Mouse (Mus musculus) thymus, adult 2 months (tissue): Measurements from ENCODE around the gene D3Ertd751e. TPM values are rescaled to one million over a fixed set of nuclear protein-coding genes. Genes with fewer than 3 reads are reported as not detected.

Source experiments
- DNase-seq: peaks from one replicate; pipeline ENCODE4 v3.0.0; 2021
- H3K27ac ChIP-seq: fragments of 200-500 bp; 2 replicates; pipeline ENCODE4 v1.5.1; 2012; ENCODE audit warnings: low read length, control low read depth; ENCODE audit not compliant: control insufficient read depth, insufficient read depth
- H3K27me3 ChIP-seq: fragments of 200-500 bp; 2 replicates; pipeline ENCODE4 v1.6.1; 2012; ENCODE audit warnings: mild to moderate bottlenecking, low read length, moderate library complexity, mixed read lengths; ENCODE audit not compliant: control insufficient read depth, insufficient read depth
- H3K36me3 ChIP-seq: fragments of 200-500 bp; 2 replicates; pipeline ENCODE4 v1.6.1; 2012; ENCODE audit warnings: mild to moderate bottlenecking, low read length, moderate library complexity; ENCODE audit not compliant: control insufficient read depth, insufficient read depth
- H3K4me1 ChIP-seq: fragments of 200-500 bp; replicated peaks from 2 replicates; pipeline ENCODE4 v1.6.1; 2012; ENCODE audit warnings: low read length; ENCODE audit not compliant: control insufficient read depth, insufficient read depth
- H3K4me3 ChIP-seq: fragments of 200-500 bp; 2 replicates; pipeline ENCODE4 v1.5.1; 2012; ENCODE audit warnings: mild to moderate bottlenecking, low read length, control low read depth, moderate library complexity; ENCODE audit not compliant: control insufficient read depth, insufficient read depth
- CTCF ChIP-seq: fragments of 200-500 bp; IDR thresholded peaks from 2 replicates; pipeline ENCODE4 v1.5.1; 2012; ENCODE audit warnings: mild to moderate bottlenecking, control low read depth, low read length, moderate library complexity, borderline replicate concordance; ENCODE audit not compliant: control insufficient read depth, poor library complexity, insufficient read depth; ENCODE audit errors: extremely low read depth
- POLR2A ChIP-seq: fragments of 200-500 bp; IDR thresholded peaks from 2 replicates; pipeline ENCODE4 v1.6.1; 2012; ENCODE audit warnings: mild to moderate bottlenecking, low read length, control low read depth, moderate library complexity; ENCODE audit not compliant: control insufficient read depth, poor library complexity, insufficient read depth; ENCODE audit errors: extremely low read depth
- WGBS: fragments of 180-500 bp; shearing (Covaris S2); methylation state at CpG from one replicate; pipeline ENCODE4 v1.1.7; 2018; 5-methylcytosine and 5-hydroxymethylcytosine counted together
- polyA plus RNA-seq: library from polyadenylated mRNA; depleted of rRNA; stranded (reverse); fragments of >200 nt; gene quantifications from 2 replicates; pipeline ENCODE4 v1.2.3, GENCODE M21; 2012; rRNA removed

The D3Ertd751e gene
- 1.0 and 1.3 TPM in 2 replicates for polyA plus RNA-seq

- no peaks in the 10 kb centered on the region for H3K4me1 ChIP-seq
- peak; percentile 72; the same call in 1 of the 2 replicates for TF ChIP-seq POLR2A
- peak; percentile 62; the same call in 1 of the 2 replicates for TF ChIP-seq CTCF
- under 1% methylated on average over 66 of the region's 66 CpGs for WGBS
These were observed at the start of gene D3Ertd751e, which contains the start of gene Sclt1 for GRCm38 (mm10) chr3:41742278-41742934. TSS of gene D3Ertd751e (plus strand) at chr3:41742611. TSS of gene Sclt1 (minus strand) at chr3:41742514.

GRCm38 (mm10) chr3:41695681-41696080 is 46.7 kb upstream of the D3Ertd751e start:
- Histone ChIP-seq H3K27ac (no peak overlapping the region), H3K4me3 (no peak overlapping the region), H3K36me3 (no peaks in the 10 kb centered on the region), H3K4me1 (no peaks in the 10 kb centered on the region), H3K27me3 (no peaks in the 10 kb centered on the region)
- DNase-seq, result no peak
- no peak for TF ChIP-seq POLR2A
- no peak for TF ChIP-seq CTCF
- 97% methylated on average over 1 of the region's 1 CpGs for WGBS

More at GRCm38 (mm10) chr3:41742278-41742934, at the start of gene D3Ertd751e, which contains the start of gene Sclt1:
- H3K4me3 ChIP-seq, result peak within 1 kb of the TSS; percentile 75
- peak; percentile 96 for DNase-seq
- no peaks in the 10 kb centered on the region for H3K27me3 ChIP-seq
- H3K27ac ChIP-seq, result peak within 1 kb of the TSS; percentile 30; the same call in 1 of the 2 replicates
- no peaks in the 10 kb centered on the region for H3K36me3 ChIP-seq

- Histone ChIP-seq H3K36me3 (no peaks in the 10 kb centered on the region), H3K27ac (no peak overlapping the region), H3K4me1 (no peaks in the 10 kb centered on the region), H3K4me3 (peak overlapping the region; percentile 75), H3K27me3 (no peaks in the 10 kb centered on the region)
- DNase-seq, result no peak
- WGBS, result 1% methylated on average over 39 of the region's 39 CpGs
- TF ChIP-seq POLR2A (no peak), CTCF (no peak)
These were observed 672 bp upstream of the D3Ertd751e start for GRCm38 (mm10) chr3:41741601-41742277.

- H3K27ac ChIP-seq, result no peak overlapping the region
- no peaks in the 10 kb centered on the region for H3K27me3 ChIP-seq
- no peaks in the 10 kb centered on the region for H3K36me3 ChIP-seq
- DNase-seq, result peak; percentile 31
- TF ChIP-seq CTCF, result no peak
- TF ChIP-seq POLR2A, result no peak
- no peaks in the 10 kb centered on the region for H3K4me1 ChIP-seq
- 33% methylated on average over 6 of the region's 6 CpGs for WGBS
- no peak overlapping the region for H3K4me3 ChIP-seq
These were observed 1.0 kb downstream of the D3Ertd751e start for GRCm38 (mm10) chr3:41743436-41743835.

- no peak for TF ChIP-seq POLR2A
- no peak for DNase-seq
- Histone ChIP-seq H3K27me3 (no peaks in the 10 kb centered on the region), H3K27ac (no peak overlapping the region), H3K4me3 (no peak overlapping the region), H3K4me1 (no peaks in the 10 kb centered on the region), H3K36me3 (no peaks in the 10 kb centered on the region)
- WGBS, result 88% methylated on average over 2 of the region's 2 CpGs
These were observed 12.1 kb downstream of the D3Ertd751e start for GRCm38 (mm10) chr3:41754556-41754955.

GRCm38 (mm10) chr3:41762091-41762490 is 19.7 kb downstream of the D3Ertd751e start:
- no peak overlapping the region for H3K27ac ChIP-seq
- 94% methylated on average over 3 of the region's 3 CpGs for WGBS
- no peaks in the 10 kb centered on the region for H3K36me3 ChIP-seq
- H3K4me3 ChIP-seq, result no peak overlapping the region
- no peak for DNase-seq
- TF ChIP-seq POLR2A (no peak), CTCF (no peak)
- H3K4me1 ChIP-seq, result no peaks in the 10 kb centered on the region
- no peaks in the 10 kb centered on the region for H3K27me3 ChIP-seq
